Mouse (Mus musculus): ENCODE results near the gene Trak1. TPM values are rescaled to one million over a fixed set of nuclear protein-coding genes. Genes with fewer than 3 reads are reported as not detected.
A peak's percentile ranks its signal among the peaks of the same experiment; 100 is the strongest.

Trak1 gene
- total RNA-seq, 1 experiment, result 18.9 TPM

DNA sequence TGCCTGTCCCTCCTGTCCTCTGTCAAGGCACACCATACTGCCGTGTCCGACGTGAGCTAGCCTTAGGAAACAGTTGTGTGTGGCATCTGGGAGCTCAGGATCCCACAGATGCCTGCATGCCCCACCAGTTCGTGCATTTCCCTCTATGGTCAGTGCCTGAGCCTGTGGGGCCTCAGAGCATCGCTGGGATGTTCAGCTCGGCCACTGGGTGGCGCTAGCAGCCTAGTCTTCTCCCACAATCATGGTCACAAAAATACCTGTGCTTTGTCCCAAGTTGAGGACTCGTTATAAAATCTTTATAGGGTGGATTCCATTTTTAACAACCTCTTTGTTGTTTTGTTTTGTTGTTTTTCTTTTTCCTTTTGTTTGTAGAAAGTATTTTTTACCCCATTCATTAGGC is 161.2 kb downstream of the Trak1 start:
- Histone ChIP-seq H3K9ac (ENCODE audit: insufficient read depth, low read depth, low read length, poor library complexity, severe bottlenecking) (no peak overlapping the region), H3K9me3 (ENCODE audit: control insufficient read depth, insufficient read depth, low read depth, low read length) (no peaks in the 10 kb centered on the region), H3K27ac (ENCODE audit: insufficient read depth, low read depth, low read length, poor library complexity, severe bottlenecking) (no peak overlapping the region), H3K4me3 (ENCODE audit: insufficient read depth in 1 of 2, low read depth in 1 of 2, low read length in 2 of 2, poor library complexity in 1 of 2, severe bottlenecking in 1 of 2) (no peak overlapping the region), H3K36me3 (ENCODE audit: control insufficient read depth, insufficient read depth, low read length, poor library complexity, severe bottlenecking) (peaks cover 26% of the 10 kb centered on the region), H3K4me1 (ENCODE audit: control insufficient read depth in 2 of 2, insufficient read depth in 2 of 2, low read length in 2 of 2, poor library complexity in 1 of 2) (peaks cover 0 to 8% of the 10 kb centered on the region in 2 experiments; a peak in 1 of 4 replicates)
- TF ChIP-seq ZNF384 (IDR thresholded peaks at IDR 0.05; ENCODE audit: low read depth, low read length) (no peak), CHD2 (IDR thresholded peaks at IDR 0.05; ENCODE audit: low read depth, low read length) (no peak), ZC3H11A (IDR thresholded peaks at IDR 0.05; ENCODE audit: borderline replicate concordance, low read depth, low read length) (no peak), HCFC1 (IDR thresholded peaks at IDR 0.05; ENCODE audit: borderline replicate concordance, insufficient read depth, low read length) (no peak), MAFK (IDR thresholded peaks at IDR 0.05; ENCODE audit: insufficient read depth, low read depth, low read length) (no peak)
- DNase-seq (ENCODE audit: low read depth, low spot score), result peak; percentile 47
- in situ Hi-C loops (cut with MboI; ENCODE audit: low sequenced_read_pairs in 2 of 2, unreplicated experiment in 2 of 2), result no loop called here

DNA sequence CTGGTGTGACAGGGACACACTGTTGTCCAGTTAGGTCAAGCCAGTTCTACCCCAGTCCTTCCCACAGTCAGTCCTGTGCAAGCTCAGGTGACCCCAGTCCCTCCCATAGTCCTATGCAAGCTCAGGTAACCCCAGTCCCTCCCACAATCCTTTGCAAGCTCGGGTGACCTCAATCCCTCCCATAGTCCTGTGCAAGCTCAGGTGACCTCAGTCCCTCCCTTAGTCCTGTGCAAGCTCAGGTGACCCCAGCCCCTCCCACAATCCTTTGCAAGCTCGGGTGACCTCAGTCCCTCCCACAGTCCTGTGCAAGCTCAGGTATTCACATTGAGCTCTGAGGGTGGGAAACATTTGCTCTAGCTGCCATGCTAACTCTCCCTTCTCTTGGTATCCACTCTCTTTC is 162.6 kb downstream of the Trak1 start:
- in situ Hi-C loops (cut with MboI; ENCODE audit: low sequenced_read_pairs in 2 of 2, unreplicated experiment in 2 of 2), result no loop called here
- Histone ChIP-seq H3K9me3 (ENCODE audit: control insufficient read depth, insufficient read depth, low read depth, low read length) (no peaks in the 10 kb centered on the region), H3K4me3 (ENCODE audit: insufficient read depth in 1 of 2, low read depth in 1 of 2, low read length in 2 of 2, poor library complexity in 1 of 2, severe bottlenecking in 1 of 2) (peak overlapping the region in 1 of 2 experiments; percentile 37; a peak in 1 of 4 replicates), H3K4me1 (ENCODE audit: control insufficient read depth in 2 of 2, insufficient read depth in 2 of 2, low read length in 2 of 2, poor library complexity in 1 of 2) (peaks cover 0 to 8% of the 10 kb centered on the region in 2 experiments; a peak in 1 of 4 replicates), H3K27ac (ENCODE audit: insufficient read depth, low read depth, low read length, poor library complexity, severe bottlenecking) (no peak overlapping the region; the same call in 1 of the 2 replicates), H3K9ac (ENCODE audit: insufficient read depth, low read depth, low read length, poor library complexity, severe bottlenecking) (peak overlapping the region; percentile 41; the same call in 1 of the 2 replicates), H3K36me3 (ENCODE audit: control insufficient read depth, insufficient read depth, low read length, poor library complexity, severe bottlenecking) (peaks cover 23% of the 10 kb centered on the region; the same call in 1 of the 2 replicates)
- no peak for TF ChIP-seq ZC3H11A (IDR thresholded peaks at IDR 0.05; ENCODE audit: borderline replicate concordance, low read depth, low read length)
- TF ChIP-seq ZNF384 (IDR thresholded peaks at IDR 0.05; ENCODE audit: low read depth, low read length), result no peak
- TF ChIP-seq MAFK (IDR thresholded peaks at IDR 0.05; ENCODE audit: insufficient read depth, low read depth, low read length), result no peak
- TF ChIP-seq CHD2 (IDR thresholded peaks at IDR 0.05; ENCODE audit: low read depth, low read length), result no peak
- TF ChIP-seq HCFC1 (IDR thresholded peaks at IDR 0.05; ENCODE audit: borderline replicate concordance, insufficient read depth, low read length), result no peak
- DNase-seq (ENCODE audit: low read depth, low spot score), result no peak

DNA sequence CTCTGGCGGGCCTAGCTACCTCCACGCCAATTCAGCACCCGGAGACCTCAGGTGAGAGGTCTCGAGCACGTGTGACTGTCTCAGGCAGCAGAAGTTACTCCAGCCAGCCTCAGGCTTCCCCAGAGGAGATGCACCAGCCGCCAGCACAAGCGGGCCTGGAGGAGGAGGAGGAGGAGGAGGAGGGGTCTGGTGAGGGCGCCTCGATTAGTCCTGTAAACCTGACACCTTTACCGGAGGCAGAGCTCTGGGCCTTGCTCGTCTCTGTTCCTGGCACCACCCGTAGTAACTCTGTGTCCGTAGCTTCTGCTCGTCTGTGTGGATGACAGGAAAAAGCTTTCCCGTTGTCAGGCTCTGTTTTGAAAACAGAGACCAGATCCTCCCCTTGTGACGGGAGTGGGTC is 163.2 kb downstream of the Trak1 start:
- Histone ChIP-seq H3K4me3 (ENCODE audit: insufficient read depth in 1 of 2, low read depth in 1 of 2, low read length in 2 of 2, poor library complexity in 1 of 2, severe bottlenecking in 1 of 2) (peak overlapping the region; percentile 17 to 37; a peak in 1 of 4 replicates), H3K36me3 (ENCODE audit: control insufficient read depth, insufficient read depth, low read length, poor library complexity, severe bottlenecking) (peaks cover 23% of the 10 kb centered on the region; the same call in 1 of the 2 replicates), H3K9me3 (ENCODE audit: control insufficient read depth, insufficient read depth, low read depth, low read length) (no peaks in the 10 kb centered on the region), H3K9ac (ENCODE audit: insufficient read depth, low read depth, low read length, poor library complexity, severe bottlenecking) (peak overlapping the region; percentile 41; the same call in 1 of the 2 replicates), H3K4me1 (ENCODE audit: control insufficient read depth in 2 of 2, insufficient read depth in 2 of 2, low read length in 2 of 2, poor library complexity in 1 of 2) (peaks cover 0 to 8% of the 10 kb centered on the region in 2 experiments; a peak in 1 of 4 replicates), H3K27ac (ENCODE audit: insufficient read depth, low read depth, low read length, poor library complexity, severe bottlenecking) (no peak overlapping the region; the same call in 1 of the 2 replicates)
- no peak for TF ChIP-seq ZC3H11A (IDR thresholded peaks at IDR 0.05; ENCODE audit: borderline replicate concordance, low read depth, low read length)
- no peak for TF ChIP-seq MAFK (IDR thresholded peaks at IDR 0.05; ENCODE audit: insufficient read depth, low read depth, low read length)
- TF ChIP-seq CHD2 (IDR thresholded peaks at IDR 0.05; ENCODE audit: low read depth, low read length), result no peak
- no peak for TF ChIP-seq ZNF384 (IDR thresholded peaks at IDR 0.05; ENCODE audit: low read depth, low read length)
- no peak for TF ChIP-seq HCFC1 (IDR thresholded peaks at IDR 0.05; ENCODE audit: borderline replicate concordance, insufficient read depth, low read length)
- no peak for DNase-seq (ENCODE audit: low read depth, low spot score)
- in situ Hi-C loops (cut with MboI; ENCODE audit: low sequenced_read_pairs in 2 of 2, unreplicated experiment in 2 of 2), result no loop called here

DNA sequence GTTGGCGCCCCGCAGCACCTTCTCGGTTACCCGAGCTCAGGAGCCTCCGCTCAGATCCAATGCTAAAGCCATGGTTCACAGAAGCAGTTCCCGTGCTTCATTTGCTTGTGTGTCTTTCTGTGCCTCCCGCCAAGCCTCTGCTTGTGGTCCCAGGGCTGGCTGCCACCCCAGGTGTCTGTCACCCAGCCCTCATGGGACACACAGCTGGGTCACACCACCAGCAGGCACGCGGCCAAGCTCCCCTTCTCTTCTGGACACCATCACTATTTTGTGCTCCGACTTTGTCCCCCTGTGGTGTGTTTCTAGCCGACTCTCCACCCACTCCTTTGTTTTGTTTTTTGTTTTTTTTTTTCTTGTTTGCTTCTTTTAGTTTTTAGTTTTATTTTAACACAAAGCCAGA is 170.2 kb downstream of the Trak1 start:
- Histone ChIP-seq H3K4me1 (ENCODE audit: control insufficient read depth in 2 of 2, insufficient read depth in 2 of 2, low read length in 2 of 2, poor library complexity in 1 of 2) (peaks cover 0 to 12% of the 10 kb centered on the region in 2 experiments; a peak in 1 of 4 replicates), H3K36me3 (ENCODE audit: control insufficient read depth, insufficient read depth, low read length, poor library complexity, severe bottlenecking) (peaks cover 24% of the 10 kb centered on the region; the same call in 1 of the 2 replicates), H3K9me3 (ENCODE audit: control insufficient read depth, insufficient read depth, low read depth, low read length) (no peaks in the 10 kb centered on the region), H3K9ac (ENCODE audit: insufficient read depth, low read depth, low read length, poor library complexity, severe bottlenecking) (no peak overlapping the region), H3K4me3 (ENCODE audit: insufficient read depth in 1 of 2, low read depth in 1 of 2, low read length in 2 of 2, poor library complexity in 1 of 2, severe bottlenecking in 1 of 2) (no peak overlapping the region), H3K27ac (ENCODE audit: insufficient read depth, low read depth, low read length, poor library complexity, severe bottlenecking) (no peak overlapping the region)
- in situ Hi-C loops (cut with MboI; ENCODE audit: low sequenced_read_pairs in 2 of 2, unreplicated experiment in 2 of 2), result no loop called here
- no peak for TF ChIP-seq MAFK (IDR thresholded peaks at IDR 0.05; ENCODE audit: insufficient read depth, low read depth, low read length)
- TF ChIP-seq CHD2 (IDR thresholded peaks at IDR 0.05; ENCODE audit: low read depth, low read length), result no peak
- TF ChIP-seq ZC3H11A (IDR thresholded peaks at IDR 0.05; ENCODE audit: borderline replicate concordance, low read depth, low read length), result no peak
- TF ChIP-seq ZNF384 (IDR thresholded peaks at IDR 0.05; ENCODE audit: low read depth, low read length), result no peak
- no peak for TF ChIP-seq HCFC1 (IDR thresholded peaks at IDR 0.05; ENCODE audit: borderline replicate concordance, insufficient read depth, low read length)
- no peak for DNase-seq (ENCODE audit: low read depth, low spot score)

All from ES-E14 (cell line).